Mouse (Mus musculus): ENCODE results near the gene Mydgf.

- TF ChIP-seq POLR2A (IDR thresholded peaks at IDR 0.05; ENCODE audit: borderline replicate concordance, control insufficient read depth, low read depth, low read length) (no peak), CTCF (IDR thresholded peaks at IDR 0.05; ENCODE audit: control insufficient read depth, insufficient read depth, low read length) (no peak)
Observed at GRCm38 (mm10) chr17:56211090-56211489, 27.4 kb upstream of the Mydgf start.

All from bone marrow, adult 2 months (tissue).